Mouse (Mus musculus) midbrain, embryonic 14.5 days (tissue): Measurements from ENCODE around the gene Prr5. TPM values are rescaled to one million over a fixed set of nuclear protein-coding genes. Genes with fewer than 3 reads are reported as not detected.

ENCODE experiments used
- ATAC-seq: fragments of 200-750 bp; cut with Nextera tagmentation; 2 replicates; pipeline ENCODE4 v1.8.0; 2017; ENCODE audit warnings: moderate number of reproducible peaks, moderate library complexity; ENCODE audit not compliant: low FRiP score, low TSS enrichment
- DNase-seq: peaks from one replicate; pipeline ENCODE4 v3.0.0-alpha.2; 2015
- H3K27ac ChIP-seq: fragments of 300-500 bp; sonication (generic); replicated peaks from 2 replicates; pipeline ENCODE4 v1.5.1; 2014; ENCODE audit warnings: mild to moderate bottlenecking, low read depth, low read length, moderate library complexity
- H3K27me3 ChIP-seq: fragments of 300-500 bp; sonication (generic); 2 replicates; pipeline ENCODE4 v1.6.1; 2014; ENCODE audit warnings: low read length, control low read depth, mixed read lengths; ENCODE audit not compliant: control insufficient read depth, insufficient read depth
- H3K36me3 ChIP-seq: fragments of 300-500 bp; sonication (generic); 2 replicates; pipeline ENCODE4 v1.6.1; 2014; ENCODE audit warnings: low read length, control low read depth; ENCODE audit not compliant: control insufficient read depth, insufficient read depth
- H3K4me1 ChIP-seq: fragments of 300-500 bp; sonication (generic); 2 replicates; pipeline ENCODE4 v1.6.1; 2014; ENCODE audit warnings: mild to moderate bottlenecking, antibody characterized with exemption, low read length, control low read depth; ENCODE audit not compliant: control insufficient read depth, insufficient read depth
- H3K4me2 ChIP-seq: fragments of 300-500 bp; sonication (generic); 2 replicates; pipeline ENCODE4 v1.6.1; 2014; ENCODE audit warnings: mild to moderate bottlenecking, low read length, moderate library complexity
- H3K4me3 ChIP-seq: fragments of 300-500 bp; sonication (generic); replicated peaks from 2 replicates; pipeline ENCODE4 v1.5.1; 2014; ENCODE audit warnings: low read depth, low read length
- H3K9ac ChIP-seq: fragments of 300-500 bp; sonication (generic); replicated peaks from 2 replicates; pipeline ENCODE4 v1.6.1; 2014; ENCODE audit warnings: mild to moderate bottlenecking, low read length, moderate library complexity
- H3K9me3 ChIP-seq: fragments of 300-500 bp; sonication (generic); 2 replicates; pipeline ENCODE4 v1.6.1; 2016; ENCODE audit warnings: low read length, control low read depth, mixed read lengths; ENCODE audit not compliant: control insufficient read depth
- WGBS: fragments of 180-500 bp; shearing (Covaris S2); extraction: QIAGEN DNeasy Blood & Tissue Kit; methylation state at CpG from one replicate; pipeline ENCODE4 v1.1.7; 2014; 5-methylcytosine and 5-hydroxymethylcytosine counted together
- polyA plus RNA-seq: library from polyadenylated mRNA; unstranded; fragments of >200 nt; fragmentation: Nextera tagmentation; extraction: Ambion mirVana; gene quantifications from 2 replicates; pipeline ENCODE4 v1.2.1, GENCODE M21; 2014

Prr5 gene
- polyA plus RNA-seq, 1 experiment from 2014 or later: 19.5 TPM

- DNase-seq: no peak
- no peak overlapping the region; the same call in 1 of the 2 replicates for H3K4me2 ChIP-seq
- H3K27me3 ChIP-seq: no peaks in the 10 kb centered on the region
- H3K9ac ChIP-seq: no peak overlapping the region
- H3K4me3 ChIP-seq: no peak overlapping the region
- H3K4me1 ChIP-seq: peaks cover 30% of the 10 kb centered on the region
- H3K9me3 ChIP-seq: no peaks in the 10 kb centered on the region
- ATAC-seq: no peak
- no peak overlapping the region for H3K27ac ChIP-seq
- 92% methylated on average over 7 of the region's 7 CpGs for WGBS
- H3K36me3 ChIP-seq: no peaks in the 10 kb centered on the region
Observed at GRCm38 (mm10) chr15:84653151-84653550, 16.3 kb upstream of the Prr5 start.

DNA sequence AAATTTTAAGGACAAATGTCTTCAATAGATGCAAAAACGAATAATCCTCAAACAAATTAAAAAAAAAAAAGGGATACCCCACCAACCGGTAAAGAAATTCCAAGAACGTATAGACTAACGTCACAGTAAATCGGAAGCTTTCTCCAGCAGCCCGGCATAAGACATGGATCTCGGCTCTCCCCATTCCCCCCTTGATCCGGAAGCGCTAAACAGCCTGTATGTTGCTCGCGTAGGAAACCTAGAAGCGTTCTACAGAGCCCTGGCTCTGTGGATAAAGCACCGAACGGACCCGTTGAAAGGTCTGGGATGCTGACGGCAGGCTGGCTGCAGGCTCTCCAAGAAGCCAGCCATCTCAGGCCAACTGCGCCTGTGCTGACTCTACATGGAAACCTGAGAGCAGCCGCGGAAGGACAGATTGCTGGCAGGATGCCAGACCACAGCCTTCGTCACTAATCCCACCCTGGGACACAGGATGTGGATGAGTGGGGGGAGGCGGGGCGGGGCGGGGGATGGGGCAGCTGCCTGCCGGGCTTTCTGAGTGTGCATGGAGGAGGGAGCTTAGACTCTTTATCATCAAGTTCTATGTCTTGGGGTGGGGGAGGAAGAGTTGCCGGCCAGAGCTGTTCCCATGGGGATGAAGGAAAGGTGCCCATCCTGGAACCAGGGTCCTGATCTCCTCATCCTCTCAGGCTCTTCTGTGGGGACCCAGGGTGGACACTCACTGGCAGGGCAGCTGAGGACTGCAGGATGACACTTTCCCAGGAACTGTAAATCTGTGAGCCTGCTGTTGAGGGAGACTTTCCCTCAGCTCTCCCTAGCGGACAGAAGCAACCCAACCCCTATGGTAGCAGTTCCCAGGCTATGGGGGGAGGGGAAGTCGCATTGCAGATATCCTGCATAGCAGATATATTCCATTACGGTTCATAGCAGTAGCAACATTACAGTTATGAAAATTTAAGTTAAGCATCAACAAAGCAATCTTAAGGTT lies 15.1 kb upstream of the Prr5 start:
- Histone ChIP-seq H3K27ac (peak overlapping the region; percentile 96), H3K27me3 (no peaks in the 10 kb centered on the region), H3K4me1 (peaks cover 30% of the 10 kb centered on the region), H3K4me2 (peak overlapping the region; percentile 62), H3K4me3 (peak overlapping the region; percentile 34), H3K9me3 (no peaks in the 10 kb centered on the region), H3K9ac (peak overlapping the region; percentile 56), H3K36me3 (no peaks in the 10 kb centered on the region)
- peak; percentile 86 for ATAC-seq
- DNase-seq: peak; percentile 96
- WGBS: 5% methylated on average over 28 of the region's 28 CpGs

GRCm38 (mm10) chr15:84654975-84655374 lies 14.4 kb upstream of the Prr5 start:
- Histone ChIP-seq H3K36me3 (no peaks in the 10 kb centered on the region), H3K4me3 (no peak overlapping the region), H3K9me3 (no peaks in the 10 kb centered on the region), H3K27me3 (no peaks in the 10 kb centered on the region), H3K4me1 (peaks cover 30% of the 10 kb centered on the region), H3K27ac (peak overlapping the region; percentile 96), H3K9ac (no peak overlapping the region), H3K4me2 (peak overlapping the region; percentile 62)
- 47% methylated on average over 10 of the region's 10 CpGs for WGBS
- ATAC-seq: no peak
- DNase-seq: no peak

DNA sequence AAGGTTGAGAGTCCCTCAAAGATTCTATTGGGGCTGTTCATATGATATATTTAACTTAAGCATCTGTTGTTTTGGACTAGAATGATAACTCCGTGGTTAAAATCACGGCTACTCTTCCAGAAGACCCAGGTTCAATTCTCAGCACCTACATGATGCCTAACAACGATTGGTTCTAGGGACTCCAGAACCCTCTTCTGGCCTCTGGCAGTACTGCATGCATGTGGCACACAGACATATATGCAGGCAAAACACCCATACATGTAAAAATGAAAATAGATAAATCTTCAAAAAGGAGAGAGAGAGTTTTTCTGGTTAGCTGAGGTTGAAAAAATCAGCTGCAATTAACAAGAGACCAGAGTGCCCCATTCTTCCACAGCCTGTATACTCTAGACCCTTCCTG lies 12.7 kb upstream of the Prr5 start:
- DNase-seq (no peak), ATAC-seq (no peak)
- no peaks in the 10 kb centered on the region for H3K27me3 ChIP-seq
- no peak overlapping the region for H3K9ac ChIP-seq
- no peaks in the 10 kb centered on the region for H3K9me3 ChIP-seq
- no peak overlapping the region for H3K4me2 ChIP-seq
- no peak overlapping the region for H3K4me3 ChIP-seq
- H3K36me3 ChIP-seq: no peaks in the 10 kb centered on the region
- no peak overlapping the region for H3K27ac ChIP-seq
- WGBS: 96% methylated on average over 3 of the region's 3 CpGs
- H3K4me1 ChIP-seq: peaks cover 30% of the 10 kb centered on the region

- peak; percentile 41 for DNase-seq
Observed at GRCm38 (mm10) chr15:84657384-84658064, 11.9 kb upstream of the Prr5 start.

DNA sequence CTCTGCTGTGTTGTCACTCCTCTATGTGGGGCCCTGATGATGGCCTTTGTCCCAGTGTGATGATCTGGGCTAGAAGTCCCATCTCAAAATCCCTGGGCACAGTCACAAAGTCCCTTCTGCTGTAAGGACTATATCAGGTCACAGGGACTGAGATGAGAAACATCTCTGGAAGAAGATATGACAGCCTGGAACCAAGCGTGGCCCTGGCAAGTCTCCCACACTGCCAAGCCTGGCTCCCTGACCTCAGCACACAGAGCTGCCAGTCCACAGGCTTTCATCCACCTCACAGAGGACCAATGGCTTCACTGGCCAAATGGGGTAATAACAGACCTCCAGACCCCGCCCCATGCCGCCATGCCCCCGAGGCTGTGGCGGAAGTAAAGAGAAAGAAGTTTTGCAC lies 10.8 kb upstream of the Prr5 start:
- Histone ChIP-seq H3K27ac (no peak overlapping the region), H3K36me3 (no peaks in the 10 kb centered on the region), H3K27me3 (no peaks in the 10 kb centered on the region), H3K9ac (no peak overlapping the region), H3K9me3 (no peaks in the 10 kb centered on the region), H3K4me1 (peaks cover 37% of the 10 kb centered on the region), H3K4me3 (no peak overlapping the region), H3K4me2 (no peak overlapping the region)
- WGBS: 89% methylated on average over 5 of the region's 5 CpGs
- ATAC-seq (no peak), DNase-seq (no peak)

More at GRCm38 (mm10) chr15:84657384-84658064, 11.9 kb upstream of the Prr5 start:
- Histone ChIP-seq H3K9me3 (no peaks in the 10 kb centered on the region), H3K27me3 (no peaks in the 10 kb centered on the region), H3K27ac (no peak overlapping the region; the same call in 1 of the 2 replicates), H3K9ac (no peak overlapping the region), H3K4me2 (no peak overlapping the region), H3K4me3 (no peak overlapping the region), H3K4me1 (peaks cover 35% of the 10 kb centered on the region), H3K36me3 (no peaks in the 10 kb centered on the region)
- no peak for ATAC-seq
- 42% methylated on average over 9 of the region's 9 CpGs for WGBS

GRCm38 (mm10) chr15:84659856-84660255 lies 9.6 kb upstream of the Prr5 start:
- ATAC-seq (no peak), DNase-seq (no peak)
- H3K4me2 ChIP-seq: no peak overlapping the region
- no peaks in the 10 kb centered on the region for H3K9me3 ChIP-seq
- WGBS: 89% methylated on average over 5 of the region's 5 CpGs
- no peaks in the 10 kb centered on the region for H3K36me3 ChIP-seq
- peaks cover 40% of the 10 kb centered on the region for H3K4me1 ChIP-seq
- H3K27me3 ChIP-seq: no peaks in the 10 kb centered on the region
- H3K27ac ChIP-seq: no peak overlapping the region
- no peak overlapping the region for H3K9ac ChIP-seq
- no peak overlapping the region for H3K4me3 ChIP-seq

DNA sequence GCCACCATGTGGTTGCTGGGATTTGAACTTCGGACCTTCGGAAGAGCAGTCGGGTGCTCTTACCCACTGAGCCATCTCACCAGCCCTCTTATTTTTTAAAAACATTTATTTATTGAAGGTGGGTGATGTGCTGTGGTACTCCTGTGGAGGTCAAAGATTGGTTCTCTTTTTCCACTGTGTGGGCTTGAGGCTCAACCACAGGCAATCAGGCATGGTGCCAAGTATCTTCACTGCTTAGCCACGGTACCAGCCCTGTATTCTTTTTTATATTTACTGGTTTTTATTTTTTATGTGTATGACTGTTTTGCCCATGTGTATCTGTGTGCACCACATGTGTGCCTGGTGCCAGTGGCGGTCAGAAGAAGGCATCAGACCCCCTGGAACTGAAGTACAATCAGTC lies 8.1 kb upstream of the Prr5 start:
- H3K27me3 ChIP-seq: no peaks in the 10 kb centered on the region
- H3K36me3 ChIP-seq: no peaks in the 10 kb centered on the region
- H3K9me3 ChIP-seq: no peaks in the 10 kb centered on the region
- H3K9ac ChIP-seq: no peak overlapping the region
- H3K4me3 ChIP-seq: no peak overlapping the region
- no peak for ATAC-seq
- no peak for DNase-seq
- WGBS: 94% methylated on average over 5 of the region's 5 CpGs
- H3K4me2 ChIP-seq: no peak overlapping the region
- no peak overlapping the region for H3K27ac ChIP-seq
- H3K4me1 ChIP-seq: peaks cover 36% of the 10 kb centered on the region
